Mouse (Mus musculus): ENCODE results near the gene Foxj2. TPM values are rescaled to one million over a fixed set of nuclear protein-coding genes. Genes with fewer than 3 reads are reported as not detected.

Gene Foxj2
- total and polyA plus RNA-seq, 2 experiments from 2014 or later: 6.9 to 20.1 TPM

DNA sequence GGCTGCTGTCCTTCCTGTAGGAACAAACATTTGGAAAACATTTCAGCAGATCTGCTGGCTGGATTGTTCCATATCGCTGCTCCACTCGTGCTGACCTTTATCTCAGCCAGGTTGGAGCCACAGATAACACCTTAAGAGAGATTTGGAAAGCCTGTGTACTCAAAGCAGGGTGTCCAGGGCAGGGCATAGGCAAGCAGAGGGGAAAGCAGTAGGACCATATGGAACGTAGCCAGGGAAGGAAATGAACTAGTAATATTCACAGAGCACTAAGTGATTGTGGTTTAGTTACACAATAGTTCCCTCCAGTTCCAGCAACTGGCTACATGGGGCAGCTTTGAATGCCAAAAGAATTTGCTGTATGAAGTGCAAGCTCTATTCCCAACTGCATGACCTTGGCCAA, 37.5 kb upstream of the Foxj2 start:
- no peaks in the 10 kb centered on the region for H3K36me3 ChIP-seq (ENCODE audit: insufficient read depth, low read length)
- no peak for TF ChIP-seq CTCF (IDR thresholded peaks at IDR 0.05; ENCODE audit: low read depth)
- no peaks in the 10 kb centered on the region for H3K9me3 ChIP-seq (ENCODE audit: low read length)
- H3K4me1 ChIP-seq (ENCODE audit: insufficient read depth, low read length): no peaks in the 10 kb centered on the region
- H3K27me3 ChIP-seq (ENCODE audit: insufficient read depth, low read length): no peaks in the 10 kb centered on the region
- ATAC-seq (no peak), DNase-seq (ENCODE audit: low spot score) (no peak)
- H3K27ac ChIP-seq: no peak overlapping the region
- H3K4me2 ChIP-seq (ENCODE audit: low read depth, low read length): no peak overlapping the region
- WGBS: 66% methylated on average over 3 of the region's 3 CpGs
- no peak overlapping the region for H3K4me3 ChIP-seq (ENCODE audit: low read length)
- H3K9ac ChIP-seq (replicated peaks; ENCODE audit: low read length): no peak overlapping the region

DNA sequence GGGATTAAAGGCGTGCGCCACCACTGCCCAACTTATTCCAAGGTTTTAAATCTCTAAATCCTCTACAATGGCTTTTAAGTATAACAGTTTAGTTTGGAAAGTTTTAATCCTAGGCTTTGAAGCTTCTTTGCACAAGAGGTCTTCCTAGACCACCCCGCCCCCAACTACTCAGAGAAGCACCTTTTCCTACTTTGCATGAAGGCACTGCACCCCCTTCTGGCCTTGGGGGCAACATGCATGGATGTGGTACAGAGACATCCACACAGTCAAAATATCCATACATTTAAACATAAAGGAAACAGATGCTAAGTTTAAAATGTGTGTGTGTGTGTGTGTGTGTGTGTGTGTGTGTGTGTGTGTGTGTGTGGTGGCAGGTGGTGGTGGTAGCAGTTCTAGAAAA, 34.8 kb upstream of the Foxj2 start:
- no peaks in the 10 kb centered on the region for H3K4me1 ChIP-seq (ENCODE audit: insufficient read depth, low read length)
- ATAC-seq: no peak
- H3K4me2 ChIP-seq (ENCODE audit: low read depth, low read length): no peak overlapping the region
- no peak overlapping the region for H3K27ac ChIP-seq
- no peaks in the 10 kb centered on the region for H3K36me3 ChIP-seq (ENCODE audit: insufficient read depth, low read length)
- no peaks in the 10 kb centered on the region for H3K27me3 ChIP-seq (ENCODE audit: insufficient read depth, low read length)
- no peak overlapping the region for H3K9ac ChIP-seq (replicated peaks; ENCODE audit: low read length)
- H3K4me3 ChIP-seq (ENCODE audit: low read length): no peak overlapping the region
- WGBS: 94% methylated on average over 3 of the region's 3 CpGs
- peak; percentile 58 for TF ChIP-seq CTCF (IDR thresholded peaks at IDR 0.05; ENCODE audit: low read depth)
- no peaks in the 10 kb centered on the region for H3K9me3 ChIP-seq (ENCODE audit: low read length)
- peak; percentile 54 for DNase-seq (ENCODE audit: low spot score)

DNA sequence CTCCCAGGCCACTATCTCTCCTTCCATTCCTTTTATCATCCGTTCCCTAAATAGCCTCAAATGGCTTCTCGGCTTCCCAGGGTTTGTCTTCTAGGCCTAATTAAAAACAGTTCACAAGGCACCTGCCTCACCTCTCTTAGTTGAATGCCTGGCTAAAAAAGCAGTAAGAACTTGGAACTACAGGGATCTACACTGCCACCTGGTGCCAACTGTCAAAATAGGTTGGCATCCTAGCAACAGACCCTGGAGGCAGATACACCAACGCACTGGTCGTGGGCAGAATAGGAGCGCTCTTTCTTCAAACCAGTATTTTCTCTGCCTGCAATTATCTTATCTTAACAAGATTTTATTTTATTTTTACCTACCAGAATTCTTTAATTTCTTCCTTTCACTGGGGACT, 33.4 kb upstream of the Foxj2 start:
- no peak overlapping the region for H3K27ac ChIP-seq
- no peak overlapping the region for H3K4me3 ChIP-seq (ENCODE audit: low read length)
- no peak overlapping the region for H3K9ac ChIP-seq (replicated peaks; ENCODE audit: low read length)
- no peaks in the 10 kb centered on the region for H3K9me3 ChIP-seq (ENCODE audit: low read length)
- TF ChIP-seq CTCF (IDR thresholded peaks at IDR 0.05; ENCODE audit: low read depth): peak; percentile 85
- peak; percentile 78 for ATAC-seq
- 21% methylated on average over 5 of the region's 5 CpGs for WGBS
- no peaks in the 10 kb centered on the region for H3K36me3 ChIP-seq (ENCODE audit: insufficient read depth, low read length)
- H3K4me2 ChIP-seq (ENCODE audit: low read depth, low read length): no peak overlapping the region
- peak; percentile 90 for DNase-seq (ENCODE audit: low spot score)
- H3K4me1 ChIP-seq (ENCODE audit: insufficient read depth, low read length): no peaks in the 10 kb centered on the region
- H3K27me3 ChIP-seq (ENCODE audit: insufficient read depth, low read length): no peaks in the 10 kb centered on the region

DNA sequence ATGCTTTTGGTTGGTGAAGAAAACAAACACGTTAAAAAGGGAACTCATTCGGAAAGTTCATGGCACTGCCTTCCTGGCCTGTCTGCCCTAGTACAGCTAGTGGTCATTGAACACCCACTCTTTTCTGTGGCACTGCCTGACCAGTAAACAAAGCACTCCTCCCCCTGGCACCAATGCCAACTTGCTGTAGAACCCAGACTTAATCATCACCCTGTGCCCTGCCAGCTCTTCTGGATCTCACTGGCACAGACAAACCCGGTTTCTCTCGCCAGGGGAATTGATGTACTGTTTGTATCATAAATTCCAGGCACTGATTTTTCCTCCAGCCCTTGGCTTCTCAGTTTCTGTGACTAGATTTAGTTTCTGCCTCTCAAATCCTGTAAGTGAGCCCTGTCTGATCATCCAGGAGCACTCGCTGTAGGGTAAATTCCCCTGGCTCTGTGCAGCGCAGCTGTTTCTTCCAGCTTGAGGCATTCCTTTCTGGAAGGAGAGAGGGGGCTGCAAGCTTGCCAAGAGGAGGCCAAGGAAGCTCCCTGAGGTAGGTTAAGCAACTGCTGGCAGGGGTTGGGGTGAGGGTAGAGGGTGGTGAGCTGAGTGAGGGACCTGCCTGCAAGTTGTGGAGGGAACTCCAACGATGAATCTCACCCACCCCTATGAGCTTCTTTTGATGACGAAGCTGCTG, 24.3 kb upstream of the Foxj2 start:
- no peak for TF ChIP-seq CTCF (IDR thresholded peaks at IDR 0.05; ENCODE audit: low read depth)
- Histone ChIP-seq H3K27ac (no peak overlapping the region), H3K4me1 (ENCODE audit: insufficient read depth, low read length) (no peaks in the 10 kb centered on the region), H3K27me3 (ENCODE audit: insufficient read depth, low read length) (no peaks in the 10 kb centered on the region), H3K36me3 (ENCODE audit: insufficient read depth, low read length) (no peaks in the 10 kb centered on the region), H3K4me3 (ENCODE audit: low read length) (no peak overlapping the region), H3K9ac (replicated peaks; ENCODE audit: low read length) (no peak overlapping the region), H3K4me2 (ENCODE audit: low read depth, low read length) (no peak overlapping the region), H3K9me3 (ENCODE audit: low read length) (no peaks in the 10 kb centered on the region)
- DNase-seq (ENCODE audit: low spot score) (peak; percentile 41), ATAC-seq (peak; percentile 71; the same call in 1 of the 2 replicates)
- WGBS: 59% methylated on average over 8 of the region's 8 CpGs

DNA sequence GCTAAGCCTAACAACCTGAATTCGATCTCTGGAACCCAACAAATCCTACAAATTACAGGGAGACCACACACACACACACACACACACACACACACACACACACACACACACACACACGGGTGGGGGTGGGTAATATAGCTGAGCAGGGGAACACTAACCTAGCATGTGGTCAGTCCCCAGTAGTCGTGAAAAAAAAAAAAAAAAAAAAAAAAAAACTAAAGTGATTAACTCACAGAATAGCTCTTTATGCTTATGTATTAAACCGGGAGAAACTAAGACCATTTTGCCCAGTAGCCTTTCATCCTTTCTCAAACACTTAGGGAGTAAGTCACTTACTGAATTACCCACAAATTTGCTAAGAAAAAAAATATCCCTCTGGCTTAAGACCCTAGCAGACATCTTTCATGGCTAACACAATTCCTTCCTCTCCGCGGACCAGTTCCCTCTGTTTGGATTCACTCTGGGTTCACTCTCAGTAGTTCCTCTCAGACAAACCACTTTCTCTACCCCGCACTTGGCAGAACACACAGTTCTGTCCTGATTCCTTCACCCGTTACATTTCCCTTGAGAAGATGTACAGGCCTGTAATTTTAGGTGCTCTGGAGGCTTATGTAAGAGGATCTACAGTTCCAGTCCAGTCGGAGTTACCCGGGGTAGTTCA, 18.9 kb upstream of the Foxj2 start:
- Histone ChIP-seq H3K36me3 (ENCODE audit: insufficient read depth, low read length) (no peaks in the 10 kb centered on the region), H3K27ac (peak overlapping the region; percentile 86), H3K4me3 (ENCODE audit: low read length) (peak overlapping the region; percentile 59), H3K9ac (replicated peaks; ENCODE audit: low read length) (peak overlapping the region; percentile 78), H3K4me2 (ENCODE audit: low read depth, low read length) (peak overlapping the region; percentile 89), H3K9me3 (ENCODE audit: low read length) (no peaks in the 10 kb centered on the region), H3K27me3 (ENCODE audit: insufficient read depth, low read length) (no peaks in the 10 kb centered on the region), H3K4me1 (ENCODE audit: insufficient read depth, low read length) (no peaks in the 10 kb centered on the region)
- ATAC-seq (peak; percentile 24; the same call in 1 of the 2 replicates), DNase-seq (ENCODE audit: low spot score) (peak; percentile 15)
- no peak for TF ChIP-seq CTCF (IDR thresholded peaks at IDR 0.05; ENCODE audit: low read depth)
- 40% methylated on average over 10 of the region's 10 CpGs for WGBS

DNA sequence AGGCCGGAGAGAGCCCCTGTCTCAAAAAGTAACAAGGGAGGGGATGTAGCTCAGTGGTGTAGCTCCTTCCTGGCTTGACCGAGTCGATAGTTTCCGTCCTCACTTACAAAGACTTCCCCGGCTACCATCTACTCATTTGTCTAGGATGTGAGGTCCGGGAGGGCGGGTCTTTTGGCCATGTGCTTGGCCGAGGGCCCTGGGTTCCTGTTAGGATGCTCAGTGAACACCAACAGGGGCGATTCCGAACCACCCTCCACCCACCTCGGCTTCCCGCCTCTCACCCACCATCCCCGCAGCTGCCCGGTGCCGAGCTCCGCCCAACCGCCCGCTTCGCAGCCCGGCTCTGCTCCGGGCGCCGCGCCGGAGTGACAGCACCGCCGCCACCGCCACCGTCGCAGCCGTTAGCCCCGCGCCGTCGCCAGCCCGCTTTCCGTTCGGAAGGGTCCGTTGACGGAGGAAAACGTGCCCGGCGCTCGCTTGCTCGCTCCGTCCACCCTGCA, 18.4 kb upstream of the Foxj2 start, which contains the start of gene Slc2a3:
Slc2a3 (minus strand) TSS at position 340 of the 500 bp plus-strand sequence.
- TF ChIP-seq CTCF (IDR thresholded peaks at IDR 0.05; ENCODE audit: low read depth): no peak
- Histone ChIP-seq H3K4me3 (ENCODE audit: low read length) (peak within 1 kb of the TSS; percentile 59), H3K36me3 (ENCODE audit: insufficient read depth, low read length) (no peaks in the 10 kb centered on the region), H3K4me2 (ENCODE audit: low read depth, low read length) (peak within 1 kb of the TSS; percentile 89), H3K27ac (peak within 1 kb of the TSS; percentile 86), H3K9ac (replicated peaks; ENCODE audit: low read length) (peak within 1 kb of the TSS; percentile 78), H3K27me3 (ENCODE audit: insufficient read depth, low read length) (no peaks in the 10 kb centered on the region), H3K9me3 (ENCODE audit: low read length) (no peaks in the 10 kb centered on the region), H3K4me1 (ENCODE audit: insufficient read depth, low read length) (no peaks in the 10 kb centered on the region)
- peak; percentile 75 for ATAC-seq
- whole genome bisulfite sequencing: under 1% methylated on average over 46 of the region's 46 CpGs
- peak; percentile 72 for DNase-seq (ENCODE audit: low spot score)

All from hindbrain, postnatal 0 days (tissue).